Mouse (Mus musculus): ENCODE measurements at regions not wholly inside any gene's neighbourhood (a gene's known extent, or its start where the extent isn't known, plus 50 kb on each side); places are given as distances from the start of the nearest gene placed in this dataset.

DNA sequence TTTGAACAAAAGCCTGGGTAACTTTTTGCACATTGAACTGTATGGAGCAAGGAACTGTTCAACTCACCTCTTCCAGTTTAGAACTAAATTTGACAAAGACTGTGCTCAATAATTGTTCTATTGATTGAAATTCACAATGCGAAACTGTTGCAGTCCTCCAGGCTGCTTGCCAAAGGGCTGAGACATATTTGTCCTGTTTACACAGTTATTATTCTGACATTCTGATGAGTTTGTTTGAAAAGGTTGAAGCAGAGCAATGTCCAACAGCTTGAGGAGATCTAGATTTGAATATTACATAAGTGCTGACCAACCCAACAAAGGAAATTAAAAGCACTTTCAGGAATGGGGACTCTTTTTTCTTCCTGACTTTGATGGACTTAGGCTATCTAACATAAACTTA, 110.2 kb upstream of the Ahi1 start:
- TF ChIP-seq CTCF (IDR thresholded peaks at IDR 0.05; ENCODE audit: extremely low read depth, insufficient read depth, insufficient read length, insufficient replicate concordance): no peak
- TF ChIP-seq POLR2A (IDR thresholded peaks at IDR 0.05; ENCODE audit: low read depth, low read length): no peak

All from spleen, adult 2 months (tissue).